Mouse (Mus musculus) frontal cortex, postnatal 25 days (tissue): Measurements from ENCODE around the gene Zfp52.

Experiments
- DNase-seq, 2 experiments: peaks; one replicate each; pipeline ENCODE4 v3.0.0; 2022; ENCODE audit warnings: low spot score in 2 of 2

Gene Zfp52

DNA sequence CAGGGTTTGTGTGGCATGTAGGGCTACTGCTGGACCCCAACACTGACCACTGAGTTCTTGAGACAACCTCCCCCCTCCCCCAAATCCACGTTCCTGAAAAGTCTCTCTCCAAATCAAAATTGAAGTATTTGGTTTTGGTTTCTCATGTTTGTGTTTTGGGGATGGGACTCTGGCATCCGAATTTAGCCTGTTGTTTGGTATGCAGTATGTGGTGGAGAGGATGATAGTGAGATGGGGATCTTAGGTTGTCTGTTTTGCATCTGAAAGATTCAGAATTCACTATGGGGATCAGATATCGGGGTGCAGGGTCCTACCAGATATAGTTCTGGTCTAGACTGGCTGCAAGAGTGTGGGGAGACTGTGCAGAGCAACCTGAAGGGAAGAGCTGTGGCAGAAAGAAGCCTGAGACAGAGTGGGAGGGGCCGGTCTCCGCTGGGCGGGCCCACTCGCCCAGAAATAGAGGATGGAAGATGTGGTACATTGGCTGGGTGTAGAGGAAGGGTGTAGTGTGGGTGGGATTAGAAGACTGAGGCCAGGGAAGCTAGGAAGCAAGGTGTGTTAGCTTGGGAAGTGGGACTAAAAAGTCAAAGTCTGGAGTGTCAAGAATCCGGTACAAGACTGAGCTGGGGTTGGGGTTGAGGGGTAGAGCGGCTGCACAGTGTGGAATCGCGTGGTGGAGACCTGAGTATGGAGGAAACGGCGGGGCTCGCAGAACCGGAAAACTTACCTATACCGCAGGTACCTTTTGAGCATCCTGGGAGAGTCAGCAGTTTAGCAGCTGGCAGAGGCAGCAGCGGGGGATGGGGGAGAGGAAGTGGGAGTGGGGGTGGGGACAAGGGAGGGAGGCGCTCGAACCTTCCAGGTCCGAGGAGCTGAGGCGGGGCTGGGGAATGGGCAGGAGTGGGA lies at the start of gene Zfp52:
TSS of gene Zfp52 (plus strand) at position 444 of the 906 bp plus-strand sequence.
- peak in 1 of 2 experiments; percentile 27 for DNase-seq

DNA sequence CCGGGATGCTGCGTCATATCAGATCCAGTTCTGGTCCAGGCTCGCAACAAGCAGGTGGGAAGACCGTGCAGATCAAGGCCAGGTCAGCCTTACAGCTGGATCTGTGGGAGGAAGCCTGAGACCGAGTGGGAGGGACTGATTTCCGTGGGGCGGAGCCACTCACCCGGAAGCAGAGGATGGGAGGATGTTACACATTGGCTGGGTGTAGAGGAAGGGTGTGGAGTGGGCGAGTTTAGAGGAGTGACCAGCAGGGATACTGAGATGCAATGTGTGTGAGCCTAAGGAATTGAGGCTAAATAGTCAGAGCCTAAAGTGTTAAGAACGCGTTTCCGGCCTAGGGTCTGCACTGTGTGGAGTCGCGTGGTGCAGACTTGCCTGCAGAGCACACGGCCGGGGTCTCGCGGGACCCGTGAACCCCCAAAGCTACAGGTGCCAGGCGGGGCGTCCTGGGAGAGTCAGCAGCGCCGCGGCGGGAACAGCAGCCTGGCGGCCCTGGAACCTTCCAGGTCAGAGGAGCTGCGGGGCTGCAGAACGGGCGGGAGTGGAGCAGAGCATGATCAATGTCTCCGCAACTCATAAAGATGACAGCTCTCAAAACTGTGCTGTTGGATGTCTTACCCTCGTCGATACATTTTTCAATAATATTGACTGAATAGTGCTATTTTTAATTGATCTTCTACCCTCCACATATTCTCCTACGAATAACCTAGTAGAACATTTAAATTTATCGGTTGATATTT lies 46.4 kb upstream of the Zfp52 start, which contains the start of gene Zfp53:
TSS of gene Zfp53 (plus strand) at position 239 of the 740 bp plus-strand sequence.
- DNase-seq: peak; percentile 55 to 58

DNA sequence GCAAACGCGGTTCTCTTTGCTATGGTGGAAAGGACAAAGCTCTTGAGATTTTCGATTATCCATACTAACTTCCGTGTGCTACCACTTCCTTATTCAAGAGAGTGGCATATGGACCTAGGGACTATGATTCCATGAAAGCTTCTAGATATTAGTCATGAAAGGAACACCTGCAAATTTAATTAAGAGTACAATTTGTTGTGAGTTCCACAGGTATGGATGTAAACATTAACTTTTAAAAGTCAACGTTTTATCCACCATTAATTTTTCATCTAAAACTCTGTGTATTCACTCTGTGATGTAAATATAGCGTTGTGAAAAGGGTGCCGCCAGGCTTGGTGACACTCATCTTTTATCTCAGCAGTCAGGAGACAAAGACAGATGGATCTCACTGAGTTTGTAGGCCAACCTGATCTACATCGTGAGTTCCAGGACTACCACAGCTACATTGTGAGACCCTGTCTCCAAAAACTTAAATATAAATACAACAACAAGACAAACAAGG lies 45.8 kb upstream of the Zfp52 start:
- no peak for DNase-seq

DNA sequence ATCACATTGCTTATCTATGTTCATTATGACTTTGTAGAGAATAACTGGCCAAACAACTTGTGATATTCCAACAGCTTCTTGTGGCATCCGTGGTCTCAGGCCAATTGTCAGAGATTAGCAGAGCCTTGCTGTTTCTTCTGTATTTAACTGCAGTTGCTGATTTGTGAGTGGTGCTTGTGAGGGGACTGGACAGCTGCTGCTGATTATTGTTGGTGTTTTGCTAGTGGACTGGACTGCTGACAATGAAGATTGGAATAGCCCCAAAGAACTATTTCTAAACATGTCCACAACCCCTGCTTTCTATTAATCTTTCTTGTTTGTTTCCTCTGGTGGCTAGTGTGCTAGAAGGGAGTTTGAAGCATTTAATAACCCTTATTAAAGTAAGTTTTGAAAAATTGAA lies 34.0 kb upstream of the Zfp52 start:
- DNase-seq: no peak

DNA sequence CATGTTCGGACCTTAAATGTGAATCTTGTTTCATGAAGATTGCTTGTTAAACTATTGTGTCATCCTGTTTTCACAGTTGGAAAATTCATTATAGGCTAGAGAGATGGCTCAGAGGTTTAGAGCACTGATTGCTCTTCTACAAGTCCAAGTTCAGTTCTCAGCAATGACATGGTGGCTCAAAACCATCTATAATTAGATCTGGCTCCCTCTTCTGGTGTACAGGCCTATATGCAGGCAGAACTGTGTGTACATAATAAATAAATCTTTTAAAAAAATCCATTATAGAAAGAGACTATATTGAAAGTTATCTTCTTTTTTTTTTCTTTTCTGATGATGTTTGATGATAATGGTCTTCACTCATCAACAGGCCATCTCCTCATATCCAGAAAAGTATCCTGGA lies 30.8 kb upstream of the Zfp52 start:
- DNase-seq: no peak

DNA sequence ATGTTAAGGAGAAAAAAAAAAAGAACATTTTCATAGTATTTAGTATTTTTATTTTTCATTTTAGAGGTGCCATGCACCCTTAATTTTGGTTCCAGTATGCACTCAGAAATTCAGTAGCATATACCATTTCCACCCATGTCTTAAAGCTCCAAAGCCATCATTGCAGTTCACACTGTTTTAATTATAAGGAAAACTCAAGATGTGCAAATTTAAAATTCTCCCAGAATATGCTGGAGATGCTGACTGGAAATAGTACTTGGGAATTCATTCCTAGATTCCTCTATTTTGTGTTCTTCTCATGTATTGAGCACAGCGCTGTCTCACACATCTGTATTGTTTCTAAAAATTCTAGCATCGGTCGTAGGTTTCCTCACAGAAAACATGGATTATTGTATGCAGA lies 29.1 kb upstream of the Zfp52 start:
- no peak for DNase-seq

DNA sequence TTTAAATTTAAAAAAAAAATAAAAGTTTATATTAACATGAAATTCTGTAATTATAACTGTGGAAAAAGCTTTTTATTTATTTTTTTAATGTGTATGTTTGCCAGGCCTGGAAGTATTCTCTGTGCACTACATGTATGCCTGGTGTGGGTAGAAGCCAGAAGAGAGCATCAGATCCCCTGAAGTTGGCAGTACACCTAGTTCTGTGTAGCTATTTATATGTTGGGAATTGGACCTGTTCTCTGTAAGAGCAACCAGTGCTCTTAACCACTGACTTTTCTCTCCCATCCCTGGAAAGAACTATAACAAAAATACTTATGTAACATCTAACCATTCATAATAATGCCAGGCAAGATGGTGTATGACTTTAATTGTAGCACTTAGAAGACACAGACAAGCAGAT lies 25.6 kb upstream of the Zfp52 start:
- no peak for DNase-seq

DNA sequence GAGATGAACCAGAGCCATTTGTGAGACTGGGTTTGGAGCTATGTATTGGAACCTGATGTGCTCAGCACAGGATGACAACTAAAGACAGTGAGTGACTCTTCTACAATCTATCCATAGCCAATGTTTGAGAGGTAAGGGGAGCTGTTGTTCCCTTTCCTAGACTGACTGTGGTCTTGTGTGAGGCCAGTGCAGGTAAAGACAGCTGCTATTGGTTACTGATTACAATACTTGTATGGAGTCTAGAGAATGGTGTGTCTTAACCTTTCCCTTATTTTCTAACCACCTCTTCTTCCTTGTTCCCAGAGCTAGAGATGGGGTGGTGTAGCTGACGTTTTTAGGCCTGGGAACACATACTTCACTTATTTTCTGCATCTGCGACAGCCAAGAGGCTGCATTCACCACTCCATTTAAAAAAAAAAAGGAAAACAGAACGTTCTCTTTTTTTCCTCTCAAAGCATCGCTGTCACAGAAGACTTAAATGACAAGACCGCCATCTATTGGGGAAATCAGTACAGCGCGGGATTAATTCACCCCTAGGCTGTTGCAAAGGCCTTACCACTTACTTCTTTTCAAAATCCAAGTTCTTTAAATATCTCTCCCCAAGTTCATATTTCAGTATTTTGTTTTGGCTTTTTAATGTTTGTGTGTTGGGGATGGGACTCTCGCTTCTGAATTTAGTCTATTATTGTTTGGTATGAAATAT lies 19.8 kb upstream of the Zfp52 start:
- peak in 1 of 2 experiments; percentile 55 for DNase-seq

DNA sequence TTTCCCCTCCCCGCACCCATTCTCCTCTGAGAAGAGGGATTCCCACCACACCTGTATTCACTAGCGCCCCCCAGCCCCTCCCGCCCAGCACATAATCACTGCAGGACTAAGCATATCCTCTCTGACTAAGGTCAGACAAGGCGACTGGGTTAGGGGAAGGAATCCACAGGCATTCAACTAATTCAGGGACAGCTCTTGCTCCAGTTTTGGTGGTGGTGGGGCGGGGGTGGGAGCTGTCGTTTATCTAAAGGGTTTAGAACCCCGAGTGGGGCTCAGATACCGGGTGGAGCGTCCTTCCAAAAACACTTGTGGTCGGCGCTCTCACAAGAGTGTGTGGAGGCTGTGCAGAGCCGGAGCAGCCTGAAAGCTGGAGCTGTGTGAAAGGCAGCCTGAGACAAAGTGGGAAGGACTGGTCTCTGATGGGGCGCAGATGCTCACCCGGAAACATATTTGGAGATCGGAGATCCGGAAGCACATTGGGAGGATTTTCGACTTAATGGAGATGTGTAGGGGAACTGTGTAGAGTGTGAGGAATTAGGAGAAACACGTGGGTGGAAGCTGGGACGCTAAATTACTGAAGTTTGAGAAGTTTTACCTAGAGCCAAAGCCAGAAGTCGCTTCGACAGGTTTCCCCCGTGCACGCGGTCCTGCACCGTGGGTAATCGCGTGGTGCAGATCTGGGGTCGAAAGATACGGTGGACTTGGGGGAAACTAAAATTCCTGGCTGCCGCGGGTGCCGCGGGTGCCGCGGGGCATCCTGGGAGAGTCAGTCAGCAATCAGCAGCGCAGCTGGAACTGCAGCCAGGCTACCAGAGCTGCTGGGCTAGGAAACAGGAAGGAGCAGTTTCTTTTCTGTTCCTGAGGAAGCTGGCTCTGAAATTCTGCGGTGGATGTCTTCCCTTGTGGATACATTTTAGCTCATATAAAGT lies 18.9 kb upstream of the Zfp52 start:
- peak in 1 of 2 experiments; percentile 48 for DNase-seq

DNA sequence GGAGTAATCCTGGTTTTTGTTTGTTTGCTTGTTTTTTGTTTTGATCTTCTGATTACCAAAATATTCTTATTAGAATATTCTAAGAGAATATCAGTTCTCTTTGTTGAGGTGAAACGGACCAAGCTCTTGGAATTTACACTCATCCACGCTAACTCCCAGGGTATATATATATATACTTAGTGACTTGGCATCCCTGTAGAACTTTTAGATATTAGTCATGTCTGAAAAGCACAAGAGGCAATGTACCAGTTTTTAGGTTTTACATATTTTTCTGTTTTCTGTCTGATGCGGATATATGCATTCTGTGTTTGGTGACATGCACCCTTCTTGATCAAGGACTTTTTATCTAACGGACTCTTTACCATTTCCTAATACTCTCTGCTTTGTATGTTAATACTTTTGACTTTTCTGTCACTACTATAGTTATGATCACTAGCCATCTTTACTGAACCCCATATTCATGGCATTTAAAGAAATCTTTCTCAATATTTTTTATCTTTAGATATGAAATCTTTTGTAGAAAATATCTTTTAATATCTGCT lies 18.1 kb upstream of the Zfp52 start:
- no peak for DNase-seq

DNA sequence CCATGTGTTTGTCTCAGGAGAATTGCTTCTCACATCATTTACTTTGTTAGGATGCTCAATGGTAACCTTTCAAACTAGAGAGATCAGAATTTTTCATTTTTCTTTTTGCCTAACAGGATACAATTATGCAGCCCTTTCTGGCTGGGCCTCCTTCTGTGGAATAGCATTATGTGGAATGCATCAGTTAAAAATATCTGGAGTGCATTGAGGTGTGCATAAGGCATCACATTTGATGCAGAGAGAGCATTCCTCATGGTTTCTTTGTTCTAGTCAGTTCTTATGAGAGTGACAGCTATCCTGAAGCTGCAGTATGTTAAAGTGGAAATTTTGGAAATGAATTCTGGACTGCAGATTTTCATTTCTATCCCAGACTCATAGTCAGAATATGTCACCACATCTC lies 9.1 kb upstream of the Zfp52 start:
- no peak for DNase-seq

DNA sequence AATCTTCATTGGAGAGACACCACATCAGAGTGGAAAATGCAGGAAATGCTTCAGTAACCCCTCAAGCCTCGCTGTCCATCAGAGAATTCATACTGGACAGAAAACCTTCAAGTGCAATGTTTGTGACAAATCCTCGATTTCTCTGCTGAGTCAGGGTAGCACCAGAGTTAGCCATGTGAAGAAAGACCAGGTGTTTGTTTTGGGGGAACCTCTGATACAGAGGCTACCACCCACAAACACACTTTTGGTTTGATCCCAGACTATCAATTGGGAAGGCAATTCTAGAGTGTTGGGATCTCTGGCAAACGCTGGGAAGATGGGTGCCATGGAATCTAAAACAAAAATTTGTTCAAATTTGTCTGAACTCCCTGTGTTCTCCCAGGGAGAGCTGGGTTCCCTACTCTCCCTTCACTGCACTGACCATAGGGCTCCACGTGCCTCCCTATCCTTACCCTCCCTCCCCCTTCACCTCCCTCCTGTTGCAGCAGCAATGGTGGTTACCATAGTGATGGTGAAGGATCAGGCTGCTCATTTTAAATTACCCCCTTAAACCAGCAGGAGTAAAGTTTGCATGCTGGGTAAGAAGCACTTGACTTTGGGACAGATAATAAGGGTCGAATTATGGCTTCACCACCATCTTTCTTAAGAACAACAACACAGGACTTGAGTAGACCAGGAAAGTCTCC lies 4.6 kb upstream of the Zfp52 start:
- no peak for DNase-seq

DNA sequence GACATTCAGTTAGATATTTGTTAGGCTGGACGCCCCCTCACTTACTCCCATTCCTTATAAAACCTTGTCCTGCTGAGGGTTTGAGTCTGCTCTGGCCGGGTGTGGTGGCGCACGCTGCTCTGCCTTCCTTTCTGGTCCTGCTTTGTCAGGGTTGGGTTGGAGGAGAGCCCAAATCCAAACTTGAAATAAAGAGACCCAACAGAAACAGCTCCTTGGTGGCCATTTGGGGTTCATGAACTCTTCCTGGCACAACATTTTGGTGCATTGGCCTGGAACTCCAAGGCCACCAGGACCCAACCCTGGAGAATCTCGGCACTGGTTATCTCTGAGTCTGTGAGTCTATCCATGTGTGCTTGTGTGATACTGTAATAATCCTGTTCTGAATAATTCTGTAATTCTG lies 3.7 kb upstream of the Zfp52 start:
- no peak for DNase-seq

DNA sequence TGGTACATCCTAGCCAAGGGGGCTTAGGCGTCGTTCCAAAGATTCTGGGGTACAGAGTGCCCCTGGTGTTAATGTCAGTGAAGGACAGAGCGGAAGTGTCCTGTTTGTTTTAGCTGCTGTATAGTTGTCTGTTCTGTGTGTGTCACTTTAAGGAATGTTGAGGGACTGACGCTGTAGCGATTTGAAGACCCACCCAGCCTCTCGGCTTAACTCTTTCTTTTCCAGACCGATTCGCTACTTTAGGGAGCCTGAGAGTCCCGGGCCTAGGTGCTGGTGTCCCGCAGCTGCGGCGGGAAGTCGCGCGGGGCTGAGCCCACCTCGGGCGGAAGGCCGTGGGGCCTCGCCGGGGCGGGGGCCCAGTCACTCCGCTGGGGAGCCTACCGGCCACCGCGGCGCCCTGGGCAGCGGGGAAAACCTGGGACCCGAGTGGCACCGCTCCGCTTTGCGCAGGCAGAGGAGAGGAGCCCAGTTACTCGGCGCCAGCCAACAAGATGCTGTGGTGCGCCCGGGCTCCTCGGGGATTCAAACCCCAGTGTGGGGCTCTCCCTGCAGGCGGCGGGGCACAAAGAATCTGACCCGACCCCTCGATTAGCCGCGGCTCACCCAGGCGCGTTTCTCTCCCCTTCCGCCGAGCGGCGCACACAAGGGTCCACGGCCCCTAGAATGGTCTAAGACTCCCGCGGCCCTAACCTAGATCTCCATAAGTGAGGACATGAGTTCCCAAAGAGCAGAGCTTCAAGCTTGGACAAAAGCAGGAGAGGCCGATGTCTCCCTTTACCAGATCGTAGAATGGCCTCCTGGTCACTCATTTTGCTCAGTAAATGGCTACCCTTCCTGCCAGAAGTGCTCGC lies 3.0 kb upstream of the Zfp52 start:
- peak; percentile 60 to 61 for DNase-seq

DNA sequence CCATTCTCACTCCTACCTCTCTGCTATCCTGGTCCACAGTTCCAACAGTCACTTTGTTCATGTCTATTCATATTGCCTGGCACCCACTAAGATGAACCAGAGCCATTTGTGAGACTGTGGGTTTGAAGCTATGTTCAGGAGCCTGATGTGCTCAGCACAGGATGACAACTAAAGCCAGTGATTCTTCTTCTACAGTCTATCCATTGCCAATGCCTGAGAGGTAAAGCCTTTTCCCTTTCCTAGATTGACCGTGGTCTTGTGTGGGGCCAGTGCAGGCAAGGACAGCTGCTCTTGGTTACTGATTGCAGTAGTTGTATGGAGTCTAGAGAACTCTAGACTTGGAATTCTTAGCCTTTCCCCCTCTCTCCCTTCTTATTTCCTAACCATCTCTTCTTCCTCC lies 1.4 kb upstream of the Zfp52 start:
- no peak for DNase-seq

DNA sequence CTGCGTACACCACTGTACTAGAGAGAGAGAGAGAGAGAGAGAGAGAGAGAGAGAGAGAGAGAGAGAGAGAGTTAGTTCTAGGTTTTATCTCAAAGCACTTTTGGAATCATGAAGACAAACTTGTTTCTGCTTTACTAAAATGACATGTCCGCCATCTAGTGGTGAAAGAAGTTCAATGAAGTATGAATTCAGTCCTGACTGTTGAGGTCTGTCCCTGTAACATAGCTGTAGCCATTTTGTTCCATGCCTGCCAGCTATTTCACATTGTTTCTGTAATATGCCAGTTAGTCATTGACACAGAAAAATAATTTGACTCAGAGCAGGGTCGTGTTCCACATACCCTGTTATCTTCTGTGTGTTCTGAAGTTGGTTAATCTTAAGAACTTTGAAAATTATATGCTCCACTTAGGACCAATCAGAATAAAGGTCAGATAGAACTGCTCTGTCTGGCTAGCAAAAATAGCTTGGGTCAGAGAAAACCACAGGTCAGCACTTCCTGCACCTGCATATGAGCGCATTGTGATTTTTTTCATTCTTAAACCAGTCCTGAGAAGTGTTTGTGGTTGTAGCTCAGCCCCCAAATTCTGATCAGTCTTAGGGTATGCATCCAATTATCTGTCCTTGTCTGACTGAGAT lies 761 bp upstream of the Zfp52 start:
- DNase-seq: no peak

DNA sequence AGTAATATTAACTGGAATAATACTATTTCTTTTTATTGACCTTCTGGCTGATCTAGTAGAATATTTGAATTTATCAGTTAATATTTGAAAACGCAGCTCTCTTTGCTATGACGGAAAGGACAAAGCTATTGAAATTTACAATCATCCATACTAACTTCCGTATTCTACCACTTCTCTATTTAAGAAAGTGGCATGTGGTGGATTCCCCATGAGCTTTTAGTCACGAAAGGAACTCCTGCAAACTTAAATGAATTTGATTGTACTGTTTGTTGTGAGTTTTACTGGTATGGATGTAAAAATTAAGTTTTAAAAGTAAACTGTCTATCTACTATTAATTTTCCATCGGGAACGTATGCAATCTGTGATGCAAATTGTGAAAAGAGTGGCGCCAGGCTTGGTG lies 757 bp downstream of the Zfp52 start:
- no peak for DNase-seq

DNA sequence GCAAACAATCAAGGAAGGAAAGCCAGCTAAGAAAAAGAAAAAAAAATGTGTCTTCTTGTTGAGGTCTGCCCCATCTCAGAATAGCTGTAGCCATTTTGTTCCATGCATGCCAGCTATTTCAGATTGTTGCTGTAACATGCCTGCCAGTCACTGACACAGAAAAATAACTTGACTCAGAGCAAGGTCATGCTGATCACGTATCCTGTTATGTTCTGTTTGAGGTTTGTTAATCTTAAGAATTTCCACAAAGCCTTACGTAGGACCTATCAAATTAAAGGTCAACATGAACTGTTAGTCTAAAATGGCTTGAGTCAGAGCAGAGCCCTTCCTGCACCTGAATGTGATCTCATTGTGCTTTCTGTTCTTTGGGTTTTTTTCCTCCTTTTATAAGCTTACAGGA lies 1.3 kb downstream of the Zfp52 start:
- DNase-seq: no peak

DNA sequence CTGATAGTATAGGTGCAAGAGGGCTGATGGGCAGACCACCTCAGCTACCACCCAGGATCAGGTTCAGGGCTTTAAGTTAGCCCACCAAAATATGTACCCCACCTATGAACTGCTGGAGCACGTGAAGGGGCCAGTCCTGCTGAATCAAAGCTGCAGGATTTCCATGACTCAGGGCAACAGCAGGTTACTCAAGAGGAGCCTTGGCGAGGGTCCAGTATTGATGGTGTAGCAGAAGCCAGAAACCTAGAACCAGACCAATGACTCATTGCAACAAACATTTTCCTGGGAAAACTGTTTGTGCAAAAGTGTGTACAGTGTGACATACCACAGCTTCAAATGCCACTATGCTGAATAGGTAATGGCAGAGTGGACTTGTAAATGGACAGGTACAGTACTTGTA lies 22.5 kb downstream of the Zfp52 start:
- no peak for DNase-seq
